ENCODE assay signal across 25 mouse cellular contexts in genomic region chr9:13592701-13593100, GRCm38 (mm10).
DNase-seq lines count a peak whose midpoint lies in the region; ATAC-seq and TF ChIP-seq lines count a peak whose summit lies in the region.
"Had no signal": no experiment of that assay in that cellular context is flagged by ENCODE, and none has a peak within 500 bp of the region (broad histone marks: within the 10 kb centered on the region; RNA-seq: fewer than 3 reads in every experiment).

No protein-coding gene starts in this region.

- H3K4me3 ChIP-seq in layer of hippocampus, adult 2 months: no peak overlapping the region
- no peak overlapping the region for H3K4me3 ChIP-seq in neural tube, embryonic 15.5 days (replicated peaks)
- H3K4me3 ChIP-seq: embryonic facial prominence, embryonic 10.5 days; forebrain, embryonic 13.5 days; heart, adult 2 months; heart, embryonic 15.5 days; hindbrain, embryonic 10.5 days; hindbrain, embryonic 15.5 days had no signal

- H3K9ac ChIP-seq in neural tube, embryonic 15.5 days (replicated peaks): no peak overlapping the region
- H3K9ac ChIP-seq: forebrain, embryonic 13.5 days; forebrain, postnatal 0 days; heart, embryonic 15.5 days; hindbrain, embryonic 15.5 days had no signal

- H3K9me3 ChIP-seq in neural tube, embryonic 15.5 days (replicated peaks): no peaks in the 10 kb centered on the region
- H3K9me3 ChIP-seq: embryonic facial prominence, embryonic 10.5 days; forebrain, embryonic 13.5 days; G1E; heart, embryonic 15.5 days; hindbrain, embryonic 10.5 days; hindbrain, embryonic 15.5 days had no signal

- H3K27ac ChIP-seq in layer of hippocampus, adult 2 months: peak overlapping the region; percentile 21; the same call in 1 of the 2 replicates
- H3K27ac ChIP-seq in neural tube, embryonic 15.5 days (replicated peaks): 0 out of 2 replicates have a peak overlapping the region, but pooled peaks have one; percentile 18
- H3K27ac ChIP-seq: embryonic facial prominence, embryonic 10.5 days; forebrain, embryonic 13.5 days; heart, adult 2 months; heart, embryonic 15.5 days; hindbrain, embryonic 10.5 days had no signal

- 82% methylated on average over 10 of the region's 10 CpGs for WGBS in neural tube, embryonic 15.5 days

- ATAC-seq in neural tube, embryonic 15.5 days (ENCODE audit: low FRiP score): no peak
- ATAC-seq: activated CD4-positive, CD25-positive, alpha-beta regulatory T cell, adult 4 months; CD4-positive, CD25-positive, alpha-beta regulatory T cell, adult 4 months; forebrain, embryonic 13.5 days; forebrain, postnatal 0 days; inflammation-experienced regulatory T-cells, adult 6 months had no signal

- no peaks in the 10 kb centered on the region for H3K27me3 ChIP-seq in neural tube, embryonic 15.5 days (replicated peaks)
- H3K27me3 ChIP-seq: forebrain, embryonic 13.5 days; heart, embryonic 15.5 days; hindbrain, embryonic 15.5 days had no signal

- H3K4me1 ChIP-seq in neural tube, embryonic 15.5 days: peaks cover 32% of the 10 kb centered on the region
- H3K4me1 ChIP-seq: heart, embryonic 15.5 days; hindbrain, embryonic 10.5 days had no signal

- no peaks in the 10 kb centered on the region for H3K36me3 ChIP-seq in neural tube, embryonic 15.5 days
- H3K36me3 ChIP-seq: embryonic facial prominence, embryonic 10.5 days; G1E; heart, embryonic 15.5 days; hindbrain, embryonic 10.5 days; hindbrain, embryonic 15.5 days had no signal

- DNase-seq in gastrocnemius, adult 18-20 months (ENCODE audit: low spot score): peak; percentile 64
- DNase-seq in gastrocnemius, postnatal 10 days: no peak
- no peak for DNase-seq in layer of hippocampus, adult 2 months (ENCODE audit: low spot score in 2 of 2)
- no peak for DNase-seq in layer of hippocampus, postnatal 36 days
- no peak for DNase-seq in neural tube, embryonic 10.5 days (ENCODE audit: extremely low spot score, low spot score)
- DNase-seq in cerebellum, postnatal 25 days: no peak
- DNase-seq: adrenal gland, postnatal 14 days; B cell, adult 2 months; cerebellum, adult 11-12 months; cerebellum, adult 9-10 months; cerebellum, postnatal 36 days; forebrain, postnatal 0 days; heart, adult 2 months; heart, postnatal 14 days had no signal

- H3K4me2 ChIP-seq in neural tube, embryonic 15.5 days: no peak overlapping the region
- H3K4me2 ChIP-seq: forebrain, embryonic 13.5 days; heart, embryonic 11.5 days; heart, embryonic 15.5 days; hindbrain, embryonic 15.5 days had no signal

- no peak for TF ChIP-seq CTCF in layer of hippocampus, adult 2 months (conservative IDR thresholded peaks at IDR 0.05)
